Mouse (Mus musculus) myocyte (in vitro differentiated cells): ENCODE measurements around the gene Vmn1r55. TPM values are rescaled to one million over a fixed set of nuclear protein-coding genes. Genes with fewer than 3 reads are reported as not detected.

ENCODE experiments used
- H3K27me3 ChIP-seq: one replicate; pipeline ENCODE4 v1.6.1; 2011; ENCODE audit not compliant: control insufficient read depth, insufficient read depth, insufficient read length
- H3K36me3 ChIP-seq: one replicate; pipeline ENCODE4 v1.6.1; 2011; ENCODE audit not compliant: control insufficient read depth, insufficient read depth
- H3K4me2 ChIP-seq: one replicate; pipeline ENCODE4 v1.6.1; 2011; ENCODE audit warnings: low read depth, control low read depth
- H3K4me3 ChIP-seq: one replicate; pipeline ENCODE4 v1.5.1; 2011; ENCODE audit warnings: mild to moderate bottlenecking, control low read depth, moderate library complexity
- H3K79me2 ChIP-seq: one replicate; pipeline ENCODE4 v1.6.1; 2011; ENCODE audit not compliant: control insufficient read depth, insufficient read depth
- H3ac ChIP-seq: one replicate; pipeline ENCODE4 v1.6.1; 2011; ENCODE audit not compliant: control insufficient read depth, insufficient read length
- CEBPB ChIP-seq: IDR thresholded peaks from 2 replicates; pipeline ENCODE4 v1.6.1; 2011; ENCODE audit warnings: mild to moderate bottlenecking, moderate library complexity; ENCODE audit not compliant: poor library complexity, insufficient read depth, severe bottlenecking
- E2F4 ChIP-seq: IDR thresholded peaks from one replicate; pipeline ENCODE4 v1.6.1; 2011; ENCODE audit warnings: mild to moderate bottlenecking, control low read depth, moderate library complexity; ENCODE audit not compliant: insufficient read depth
- MAX ChIP-seq: IDR thresholded peaks from one replicate; pipeline ENCODE4 v1.6.1; 2011; ENCODE audit warnings: low read depth, mild to moderate bottlenecking, control low read depth
- MYOD1 ChIP-seq, 3 experiments: IDR thresholded peaks; one replicate each; pipeline ENCODE4 v1.6.1; 2011; ENCODE audit warnings: control low read depth in 2 of 3, low read depth in 2 of 3, mild to moderate bottlenecking in 2 of 3, moderate library complexity in 1 of 3; ENCODE audit not compliant: insufficient read length in 2 of 3, control insufficient read depth in 1 of 3
- MYOG ChIP-seq, 3 experiments: IDR thresholded peaks; one replicate each; pipeline ENCODE4 v1.6.1; 2011; ENCODE audit warnings: control low read depth in 2 of 3, low read depth in 2 of 3, mild to moderate bottlenecking in 2 of 3; ENCODE audit not compliant: insufficient read length in 2 of 3, control insufficient read depth in 1 of 3, insufficient read depth in 1 of 3
- POLR2A ChIP-seq: IDR thresholded peaks from one replicate; pipeline ENCODE4 v1.6.1; 2011; ENCODE audit warnings: low read depth, mild to moderate bottlenecking, control low read depth, moderate library complexity; ENCODE audit not compliant: insufficient read length
- POLR2AphosphoS2 ChIP-seq: IDR thresholded peaks from one replicate; pipeline ENCODE4 v1.6.1; 2011; ENCODE audit warnings: low read depth, control low read depth; ENCODE audit not compliant: insufficient read length
- REST ChIP-seq: IDR thresholded peaks from one replicate; pipeline ENCODE4 v1.6.1; 2011; ENCODE audit warnings: mild to moderate bottlenecking, control low read depth, moderate library complexity; ENCODE audit not compliant: insufficient read depth, insufficient read length
- SRF ChIP-seq: IDR thresholded peaks from one replicate; pipeline ENCODE4 v1.6.1; 2011; ENCODE audit warnings: low read depth; ENCODE audit not compliant: control insufficient read depth, insufficient read length
- TCF12 ChIP-seq: IDR thresholded peaks from one replicate; pipeline ENCODE4 v1.6.1; 2011; ENCODE audit warnings: mild to moderate bottlenecking, control low read depth; ENCODE audit not compliant: poor library complexity, insufficient read depth, severe bottlenecking
- TCF3 ChIP-seq: IDR thresholded peaks from one replicate; pipeline ENCODE4 v1.6.1; 2011; ENCODE audit warnings: low read depth, control low read depth; ENCODE audit not compliant: insufficient read length
- USF1 ChIP-seq: IDR thresholded peaks from one replicate; pipeline ENCODE4 v1.6.1; 2011; ENCODE audit warnings: low read depth, mild to moderate bottlenecking, control low read depth, moderate library complexity
- polyA plus RNA-seq: library from polyadenylated mRNA; unstranded; fragments of >200 nt; fragmentation: generic; extraction: Trizol; gene quantifications from one replicate; pipeline ENCODE4 v1.2.1, GENCODE M21; 2012; ENCODE audit warnings: missing spikeins

The Vmn1r55 gene
- polyA plus RNA-seq, 1 experiment = not detected

GRCm38 (mm10) chr7:5112701-5113100 is 36.8 kb downstream of the Vmn1r55 start:
- H3ac ChIP-seq = no peak overlapping the region
- H3K36me3 ChIP-seq = no peaks in the 10 kb centered on the region
- H3K79me2 ChIP-seq = no peaks in the 10 kb centered on the region
- no peak overlapping the region for H3K4me2 ChIP-seq
- H3K4me3 ChIP-seq = no peak overlapping the region
- H3K27me3 ChIP-seq = no peaks in the 10 kb centered on the region
- no peak for TF ChIP-seq USF1
- no peak for TF ChIP-seq TCF3
- TF ChIP-seq POLR2A = no peak
- no peak for TF ChIP-seq REST
- TF ChIP-seq TCF12 = no peak
- TF ChIP-seq MYOD1 (IDR thresholded peaks at IDR 0.05; ENCODE audit: control insufficient read depth in 1 of 3, insufficient read length in 2 of 3, low read depth in 2 of 3) = no peak
- no peak for TF ChIP-seq MAX
- TF ChIP-seq E2F4 = no peak
- TF ChIP-seq SRF = no peak
- no peak for TF ChIP-seq MYOG (IDR thresholded peaks at IDR 0.05; ENCODE audit: control insufficient read depth in 1 of 3, insufficient read depth in 1 of 3, insufficient read length in 2 of 3, low read depth in 2 of 3)
- TF ChIP-seq CEBPB = no peak
- TF ChIP-seq POLR2AphosphoS2 = no peak

- no peak for TF ChIP-seq CEBPB
- TF ChIP-seq MAX = no peak
- TF ChIP-seq E2F4 = no peak
- no peak for TF ChIP-seq TCF3
- no peak for TF ChIP-seq POLR2A
- TF ChIP-seq TCF12 = no peak
- no peak for TF ChIP-seq MYOD1 (IDR thresholded peaks at IDR 0.05; ENCODE audit: control insufficient read depth in 1 of 3, insufficient read length in 2 of 3, low read depth in 2 of 3)
- TF ChIP-seq USF1 = no peak
- no peak for TF ChIP-seq SRF
- TF ChIP-seq POLR2AphosphoS2 = no peak
- TF ChIP-seq MYOG (IDR thresholded peaks at IDR 0.05; ENCODE audit: control insufficient read depth in 1 of 3, insufficient read depth in 1 of 3, insufficient read length in 2 of 3, low read depth in 2 of 3) = no peak
- TF ChIP-seq REST = no peak
- H3K4me2 ChIP-seq = no peak overlapping the region
- no peaks in the 10 kb centered on the region for H3K27me3 ChIP-seq
- H3K79me2 ChIP-seq = no peaks in the 10 kb centered on the region
- H3ac ChIP-seq = no peak overlapping the region
- H3K4me3 ChIP-seq = no peak overlapping the region
- H3K36me3 ChIP-seq = no peaks in the 10 kb centered on the region
These were observed 40.2 kb downstream of the Vmn1r55 start for GRCm38 (mm10) chr7:5109301-5109700.

GRCm38 (mm10) chr7:5108272-5108671 is 41.2 kb downstream of the Vmn1r55 start:
- H3K4me3 ChIP-seq = no peak overlapping the region
- TF ChIP-seq MYOD1 (IDR thresholded peaks at IDR 0.05; ENCODE audit: control insufficient read depth in 1 of 3, insufficient read length in 2 of 3, low read depth in 2 of 3) (peak; percentile 27 to 76 (median 75)), E2F4 (no peak), POLR2A (no peak), CEBPB (no peak), POLR2AphosphoS2 (no peak), SRF (no peak), MYOG (IDR thresholded peaks at IDR 0.05; ENCODE audit: control insufficient read depth in 1 of 3, insufficient read depth in 1 of 3, insufficient read length in 2 of 3, low read depth in 2 of 3) (peak in 1 of 3 experiments; percentile 44), MAX (no peak), REST (no peak), USF1 (no peak), TCF12 (no peak), TCF3 (no peak)
- H3K27me3 ChIP-seq = no peaks in the 10 kb centered on the region
- H3ac ChIP-seq = no peak overlapping the region
- no peaks in the 10 kb centered on the region for H3K79me2 ChIP-seq
- H3K4me2 ChIP-seq = no peak overlapping the region
- H3K36me3 ChIP-seq = no peaks in the 10 kb centered on the region

GRCm38 (mm10) chr7:5102564-5102963 is 46.9 kb downstream of the Vmn1r55 start:
- H3K79me2 ChIP-seq = no peaks in the 10 kb centered on the region
- no peaks in the 10 kb centered on the region for H3K27me3 ChIP-seq
- no peak overlapping the region for H3ac ChIP-seq
- no peak for TF ChIP-seq MAX
- no peak for TF ChIP-seq POLR2AphosphoS2
- TF ChIP-seq TCF3 = no peak
- H3K4me2 ChIP-seq = no peak overlapping the region
- H3K36me3 ChIP-seq = no peaks in the 10 kb centered on the region
- no peak overlapping the region for H3K4me3 ChIP-seq

GRCm38 (mm10) chr7:5101066-5101663 is 48.3 kb downstream of the Vmn1r55 start:
- H3K4me2 ChIP-seq = no peak overlapping the region
- no peaks in the 10 kb centered on the region for H3K79me2 ChIP-seq
- no peak for TF ChIP-seq E2F4
- no peak for TF ChIP-seq SRF
- no peak for TF ChIP-seq MAX
- no peak for TF ChIP-seq POLR2A
- no peak for TF ChIP-seq USF1
- TF ChIP-seq POLR2AphosphoS2 = peak; percentile 58
- TF ChIP-seq CEBPB = no peak
- H3K4me3 ChIP-seq = no peak overlapping the region
- no peak overlapping the region for H3ac ChIP-seq
- H3K36me3 ChIP-seq = no peaks in the 10 kb centered on the region
- H3K27me3 ChIP-seq = no peaks in the 10 kb centered on the region
